Mouse (Mus musculus) CH12.LX (cell line): Measurements from ENCODE around the gene Slco1a6. TPM values are rescaled to one million over a fixed set of nuclear protein-coding genes. Genes with fewer than 3 reads are reported as not detected.

Experiments
- DNase-seq: peaks from one replicate; pipeline ENCODE4 v3.0.0-alpha.2; 2013; ENCODE audit errors: extremely low read depth
- H3K27ac ChIP-seq: 2 replicates; pipeline ENCODE4 v1.5.1; 2012; ENCODE audit warnings: low read depth, mild to moderate bottlenecking, control low read depth, moderate library complexity; ENCODE audit not compliant: insufficient read depth
- H3K27me3 ChIP-seq: replicated peaks from 2 replicates; pipeline ENCODE3; 2012; ENCODE audit warnings: inconsistent platforms
- H3K36me3 ChIP-seq, 2 experiments: replicated peaks in 1 of 2; 2 replicates each; pipeline versions ENCODE3 to v1.6.1; 2012; ENCODE audit warnings: inconsistent platforms in 1 of 2, low read length in 1 of 2, mild to moderate bottlenecking in 1 of 2, mixed read lengths in 1 of 2, moderate library complexity in 1 of 2; ENCODE audit not compliant: control insufficient read depth in 1 of 2, insufficient read depth in 1 of 2
- H3K4me1 ChIP-seq, 2 experiments: 2 replicates each; pipeline ENCODE4 v1.6.1; 2012; ENCODE audit warnings: inconsistent platforms in 1 of 2, moderate library complexity in 1 of 2; ENCODE audit not compliant: insufficient read depth in 2 of 2, control insufficient read depth in 1 of 2
- H3K4me2 ChIP-seq: 2 replicates; pipeline ENCODE4 v1.6.1; 2012; ENCODE audit warnings: low read depth, mild to moderate bottlenecking, control low read depth; ENCODE audit not compliant: poor library complexity, insufficient read depth, severe bottlenecking
- H3K4me3 ChIP-seq, 3 experiments: fragments of 150-350 bp in 1 of 3; sonication (generic) in 1 of 3; replicated peaks in 1 of 3; 2 replicates each; pipeline versions ENCODE3 to v1.5.1; 2011 to 2012; ENCODE audit warnings: low read depth in 2 of 3, low read length in 2 of 3, mild to moderate bottlenecking in 2 of 3, moderate library complexity in 2 of 3, control low read depth in 1 of 3, improper control_type of control experiment in 1 of 3, inconsistent platforms in 1 of 3, mixed read lengths in 1 of 3; ENCODE audit not compliant: poor library complexity in 1 of 3
- H3K79me2 ChIP-seq: replicated peaks from 2 replicates; pipeline ENCODE4 v1.6.1; 2012; ENCODE audit warnings: mild to moderate bottlenecking, moderate library complexity; ENCODE audit not compliant: control insufficient read depth, poor library complexity, insufficient read depth, severe bottlenecking; ENCODE audit errors: extremely low read depth
- H3K9ac ChIP-seq: 2 replicates; pipeline ENCODE4 v1.6.1; 2012; ENCODE audit warnings: low read depth, mild to moderate bottlenecking, control low read depth, moderate library complexity; ENCODE audit not compliant: insufficient read depth
- H3K9me3 ChIP-seq: replicated peaks from 2 replicates; pipeline ENCODE3; 2012; ENCODE audit warnings: low read length, inconsistent platforms, mixed read lengths
- BHLHE40 ChIP-seq: IDR thresholded peaks from 2 replicates; pipeline ENCODE4 v1.6.1; 2011; ENCODE audit warnings: mild to moderate bottlenecking, low read depth, low read length, improper control_type of control experiment
- CHD1 ChIP-seq: IDR thresholded peaks from 2 replicates; pipeline ENCODE4 v1.6.1; 2012; ENCODE audit warnings: low read depth, low read length, improper control_type of control experiment, inconsistent platforms
- CHD2 ChIP-seq: IDR thresholded peaks from 2 replicates; pipeline ENCODE4 v1.6.1; 2011; ENCODE audit warnings: low read length, improper control_type of control experiment
- ELF1 ChIP-seq: IDR thresholded peaks from 2 replicates; pipeline ENCODE4 v1.6.1; 2014; ENCODE audit warnings: low read depth, mild to moderate bottlenecking, inconsistent platforms, low read length, improper control_type of control experiment
- EP300 ChIP-seq: IDR thresholded peaks from 2 replicates; pipeline ENCODE4 v1.6.1; 2011; ENCODE audit warnings: low read length, improper control_type of control experiment
- ETS1 ChIP-seq: conservative IDR thresholded peaks from 2 replicates; pipeline ENCODE4 v1.6.1; 2012; ENCODE audit warnings: low read depth, mild to moderate bottlenecking, inconsistent platforms, low read length, improper control_type of control experiment, moderate library complexity
- GABPA ChIP-seq: IDR thresholded peaks from 2 replicates; pipeline ENCODE4 v1.6.1; 2012; ENCODE audit warnings: low read depth, low read length, improper control_type of control experiment, inconsistent platforms; ENCODE audit not compliant: insufficient replicate concordance
- HCFC1 ChIP-seq: IDR thresholded peaks from 2 replicates; pipeline ENCODE4 v1.6.1; 2012; ENCODE audit warnings: low read depth, mild to moderate bottlenecking, inconsistent platforms, low read length, improper control_type of control experiment
- JUN ChIP-seq: IDR thresholded peaks from 2 replicates; pipeline ENCODE4 v1.6.1; 2011; ENCODE audit warnings: low read depth, mild to moderate bottlenecking, low read length, improper control_type of control experiment, moderate library complexity; ENCODE audit not compliant: insufficient read depth
- MAFK ChIP-seq: IDR thresholded peaks from 2 replicates; pipeline ENCODE4 v1.6.1; 2011; ENCODE audit warnings: low read length, improper control_type of control experiment; ENCODE audit not compliant: insufficient replicate concordance
- MAX ChIP-seq: IDR thresholded peaks from 2 replicates; pipeline ENCODE4 v1.6.1; 2011; ENCODE audit warnings: low read length, improper control_type of control experiment
- MAZ ChIP-seq: IDR thresholded peaks from 2 replicates; pipeline ENCODE4 v1.6.1; 2012; ENCODE audit warnings: low read depth, mild to moderate bottlenecking, inconsistent platforms, low read length, improper control_type of control experiment, moderate library complexity
- MEF2A ChIP-seq: IDR thresholded peaks from 2 replicates; pipeline ENCODE4 v1.6.1; 2014; ENCODE audit warnings: low read depth, mild to moderate bottlenecking, inconsistent platforms, low read length, improper control_type of control experiment, borderline replicate concordance
- NELFE ChIP-seq: IDR thresholded peaks from 2 replicates; pipeline ENCODE4 v1.6.1; 2011; ENCODE audit warnings: low read depth, low read length, improper control_type of control experiment
- PAX5 ChIP-seq: IDR thresholded peaks from 2 replicates; pipeline ENCODE4 v1.6.1; 2012; ENCODE audit warnings: low read length, inconsistent platforms, mixed read lengths
- POLR2A ChIP-seq: IDR thresholded peaks from 2 replicates; pipeline ENCODE4 v1.6.1; 2011; ENCODE audit warnings: low read depth, mild to moderate bottlenecking, improper control_type of control experiment, low read length
- POLR2AphosphoS2 ChIP-seq: IDR thresholded peaks from 2 replicates; pipeline ENCODE4 v1.6.1; 2011; ENCODE audit warnings: low read depth, low read length, improper control_type of control experiment
- RCOR1 ChIP-seq: conservative IDR thresholded peaks from 2 replicates; pipeline ENCODE4 v1.6.1; 2012; ENCODE audit warnings: low read depth, mild to moderate bottlenecking, inconsistent platforms, low read length, improper control_type of control experiment
- TBP ChIP-seq: conservative IDR thresholded peaks from 2 replicates; pipeline ENCODE4 v1.6.1; 2011; ENCODE audit warnings: low read depth, low read length, improper control_type of control experiment
- USF1 ChIP-seq: IDR thresholded peaks from 2 replicates; pipeline ENCODE4 v1.6.1; 2014; ENCODE audit warnings: low read depth, mild to moderate bottlenecking, inconsistent platforms, low read length, improper control_type of control experiment
- USF2 ChIP-seq: conservative IDR thresholded peaks from 2 replicates; pipeline ENCODE4 v1.6.1; 2011; ENCODE audit warnings: low read depth, low read length, improper control_type of control experiment
- ZKSCAN1 ChIP-seq: IDR thresholded peaks from 2 replicates; pipeline ENCODE4 v1.6.1; 2012; ENCODE audit warnings: low read depth, inconsistent platforms, low read length, improper control_type of control experiment, borderline replicate concordance
- ZNF384 ChIP-seq: IDR thresholded peaks from 2 replicates; pipeline ENCODE4 v1.6.1; 2012; ENCODE audit warnings: low read depth, low read length, improper control_type of control experiment, inconsistent platforms
- dilution Hi-C: fragments of 300-500 bp; cut with MboI; formaldehyde crosslinking; loops from 2 replicates; pipeline ENCODE4 v1.14.3; 2020; ENCODE audit warnings: low sequenced_read_pairs; ENCODE audit not compliant: extremely low pct_unique_long_range_greater_than_20kb, extremely low pct_ligation_motif_present
- in situ Hi-C: fragments of 300-500 bp; cut with MboI; formaldehyde crosslinking; loops from 3 replicates; pipeline ENCODE4 v1.14.3; 2019; ENCODE audit warnings: low sequenced_read_pairs, low pct_ligation_motif_present, low pct_unique_long_range_greater_than_20kb, mixed read lengths
- polyA plus RNA-seq: library from polyadenylated mRNA; unstranded; fragments of >175 nt; gene quantifications from 2 replicates; pipeline ENCODE4 v1.2.1, GENCODE M21; 2012; ENCODE audit warnings: low read depth; ENCODE audit not compliant: insufficient read length
- total RNA-seq, 2 experiments: library from RNA; depleted of rRNA; stranded (reverse); fragments of 300-350 nt in 1 of 2; fragments of >200 nt in 1 of 2; gene quantifications; 2 replicates each; pipeline ENCODE4 v1.2.3; 2012 to 2014

Gene Slco1a6
- total and polyA plus RNA-seq, 3 experiments = 1.4 TPM; not detected in 2

- in situ Hi-C loops (no loop called here), dilution Hi-C loops (no loop called here)
- Histone ChIP-seq H3K79me2 (no peaks in the 10 kb centered on the region), H3K4me1 (no peaks in the 10 kb centered on the region), H3K27ac (no peak overlapping the region), H3K9ac (no peak overlapping the region), H3K9me3 (peaks cover 5% of the 10 kb centered on the region), H3K4me3 (no peak overlapping the region), H3K4me2 (no peak overlapping the region), H3K36me3 (no peaks in the 10 kb centered on the region), H3K27me3 (no peaks in the 10 kb centered on the region)
- no peak for DNase-seq
- TF ChIP-seq USF2 (no peak), BHLHE40 (no peak), NELFE (no peak), MAX (no peak), HCFC1 (no peak), ETS1 (no peak), MAZ (no peak)
Measured at GRCm38 (mm10) chr6:142211821-142212220, 3.5 kb upstream of the Slco1a6 start.

- in situ Hi-C loops = no loop called here
Measured at GRCm38 (mm10) chr6:142209749-142210148, 1.4 kb upstream of the Slco1a6 start.

GRCm38 (mm10) chr6:142200524-142200923 lies 7.8 kb downstream of the Slco1a6 start:
- in situ Hi-C loops (no loop called here), dilution Hi-C loops (no loop called here)
- Histone ChIP-seq H3K4me2 (no peak overlapping the region), H3K4me1 (no peaks in the 10 kb centered on the region), H3K4me3 (no peak overlapping the region), H3K9me3 (no peaks in the 10 kb centered on the region), H3K27me3 (no peaks in the 10 kb centered on the region), H3K79me2 (no peaks in the 10 kb centered on the region), H3K9ac (no peak overlapping the region), H3K27ac (no peak overlapping the region), H3K36me3 (no peaks in the 10 kb centered on the region)
- no peak for TF ChIP-seq USF1
- TF ChIP-seq ZKSCAN1 = no peak
- no peak for TF ChIP-seq USF2
- TF ChIP-seq BHLHE40 = no peak
- TF ChIP-seq MAFK = no peak
- TF ChIP-seq MAX = no peak
- TF ChIP-seq POLR2AphosphoS2 = no peak
- no peak for TF ChIP-seq HCFC1
- TF ChIP-seq JUN = no peak
- TF ChIP-seq MEF2A = no peak
- TF ChIP-seq ZNF384 = no peak
- no peak for TF ChIP-seq PAX5
- TF ChIP-seq NELFE = no peak
- TF ChIP-seq RCOR1 = no peak
- no peak for TF ChIP-seq EP300
- no peak for TF ChIP-seq MAZ
- TF ChIP-seq CHD2 = no peak
- TF ChIP-seq GABPA = no peak
- no peak for DNase-seq

More at GRCm38 (mm10) chr6:142209749-142210148, 1.4 kb upstream of the Slco1a6 start:
- no peak overlapping the region for H3K4me3 ChIP-seq
- no peak overlapping the region for H3K27ac ChIP-seq
- TF ChIP-seq CHD1 (no peak), BHLHE40 (no peak), ZKSCAN1 (no peak), MAFK (no peak), ELF1 (no peak), POLR2A (no peak), JUN (no peak), CHD2 (no peak), TBP (no peak), HCFC1 (no peak)
- TF ChIP-seq, all 38 proteins: peak for 0
- no peaks in the 10 kb centered on the region for H3K4me1 ChIP-seq
- no peak overlapping the region for H3K9ac ChIP-seq
- no peaks in the 10 kb centered on the region for H3K27me3 ChIP-seq
- no peak for DNase-seq
- no peaks in the 10 kb centered on the region for H3K36me3 ChIP-seq
- peaks cover 5% of the 10 kb centered on the region for H3K9me3 ChIP-seq
- dilution Hi-C loops = no loop called here
- no peak overlapping the region for H3K4me2 ChIP-seq
- H3K79me2 ChIP-seq = no peaks in the 10 kb centered on the region
